Mouse (Mus musculus) lung, adult 2 months (tissue): Measurements from ENCODE around the gene Rae1. TPM values are rescaled to one million over a fixed set of nuclear protein-coding genes. Genes with fewer than 3 reads are reported as not detected.

Source experiments
- DNase-seq: peaks from one replicate; pipeline ENCODE4 v3.0.0; 2022
- H3K4me1 ChIP-seq: fragments of 200-500 bp; 2 replicates; pipeline ENCODE4 v1.6.1; 2011; ENCODE audit warnings: low read length; ENCODE audit not compliant: control insufficient read depth, insufficient read depth
- H3K4me3 ChIP-seq: fragments of 200-500 bp; replicated peaks from 2 replicates; pipeline ENCODE3; 2011; ENCODE audit warnings: low read depth, mild to moderate bottlenecking, control low read depth, low read length; ENCODE audit errors: extremely low read depth
- CTCF ChIP-seq: fragments of 200-500 bp; IDR thresholded peaks from 2 replicates; pipeline ENCODE4 v1.5.1; 2011; ENCODE audit warnings: mild to moderate bottlenecking, low read length, control low read depth; ENCODE audit not compliant: insufficient read depth
- POLR2A ChIP-seq: fragments of 200-500 bp; IDR thresholded peaks from 2 replicates; pipeline ENCODE4 v1.6.1; 2011; ENCODE audit warnings: low read depth, mild to moderate bottlenecking, control low read depth, low read length, borderline replicate concordance; ENCODE audit errors: extremely low read depth
- WGBS: fragments of 180-500 bp; shearing (Covaris S2); methylation state at CpG from one replicate; pipeline ENCODE4 v1.1.7; 2018; 5-methylcytosine and 5-hydroxymethylcytosine counted together
- polyA plus RNA-seq: library from polyadenylated mRNA; depleted of rRNA; stranded (reverse); fragments of >200 nt; gene quantifications from 2 replicates; pipeline ENCODE4 v1.2.3, GENCODE M21; 2012

The Rae1 gene
- polyA plus RNA-seq, 1 experiment, result 40.2 TPM

GRCm38 (mm10) chr2:172966480-172966879 is 33.4 kb upstream of the Rae1 start:
- no peak for TF ChIP-seq POLR2A
- TF ChIP-seq CTCF, result no peak
- H3K4me3 ChIP-seq, result no peak overlapping the region
- no peaks in the 10 kb centered on the region for H3K4me1 ChIP-seq
- 72% methylated on average over 5 of the region's 5 CpGs for WGBS
- DNase-seq, result no peak

DNA sequence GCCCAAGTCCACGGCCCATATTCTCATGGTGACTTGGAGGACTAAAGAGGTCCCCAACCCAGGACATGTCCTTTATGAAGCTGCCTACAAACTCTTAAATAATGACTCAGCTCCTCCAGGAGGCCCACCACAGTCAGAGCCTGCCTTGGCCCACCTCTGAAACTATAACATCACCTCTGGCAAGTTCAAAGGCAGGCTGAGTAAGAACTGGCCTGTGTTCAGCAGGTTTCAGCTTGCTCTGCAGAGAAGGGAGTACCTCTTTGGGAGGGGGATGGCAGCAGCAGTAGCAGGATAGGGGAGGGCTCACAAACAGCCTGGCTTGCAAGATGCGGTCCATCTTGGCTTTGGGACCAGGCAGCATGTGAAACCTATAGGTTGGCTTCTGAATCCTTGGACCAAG is 28.1 kb upstream of the Rae1 start:
- Histone ChIP-seq H3K4me1 (no peaks in the 10 kb centered on the region), H3K4me3 (no peak overlapping the region)
- DNase-seq, result no peak
- WGBS, result 89% methylated on average over 2 of the region's 2 CpGs
- TF ChIP-seq POLR2A (no peak), CTCF (no peak)

DNA sequence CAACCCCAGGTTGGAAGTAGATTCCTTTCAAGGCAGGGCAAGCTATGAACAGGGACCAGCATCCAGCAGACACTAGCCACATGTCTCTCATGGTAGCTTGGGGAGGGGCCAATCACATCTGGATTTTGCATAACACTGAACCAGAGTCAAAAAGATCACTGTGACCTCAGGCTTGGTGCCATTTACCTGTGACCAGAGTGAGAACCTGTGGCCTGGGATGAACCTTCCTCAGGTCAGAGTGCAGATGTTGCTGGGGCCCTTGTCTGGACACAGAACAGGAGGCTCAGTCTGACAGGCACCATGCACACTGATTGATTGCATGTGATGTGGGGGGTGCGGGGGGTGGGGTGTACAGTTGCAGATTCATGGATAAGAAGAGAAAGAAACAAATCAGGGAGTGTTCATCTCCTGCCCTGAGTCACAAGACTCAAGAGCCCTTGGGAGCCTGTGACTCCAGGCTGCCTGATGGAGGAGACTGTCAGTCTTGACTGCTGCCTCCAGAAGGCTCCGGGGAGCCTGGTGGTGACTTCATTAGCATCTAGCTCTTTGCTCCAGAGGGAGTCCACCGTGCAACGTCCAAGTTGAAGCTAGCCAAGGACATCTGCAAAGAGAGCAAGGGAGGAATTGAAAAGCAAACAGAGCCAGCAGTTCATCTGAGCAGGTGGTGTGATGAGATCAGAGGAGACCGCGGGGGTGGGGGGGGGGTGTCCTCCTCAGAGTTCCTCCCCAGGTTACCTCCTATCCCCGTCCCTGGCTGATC is 25.9 kb upstream of the Rae1 start:
- Histone ChIP-seq H3K4me1 (no peaks in the 10 kb centered on the region), H3K4me3 (no peak overlapping the region)
- DNase-seq, result no peak
- TF ChIP-seq CTCF, result no peak
- TF ChIP-seq POLR2A, result no peak
- 28% methylated on average over 7 of the region's 7 CpGs for WGBS

GRCm38 (mm10) chr2:172974701-172975100 is 25.2 kb upstream of the Rae1 start:
- WGBS, result 47% methylated on average over 7 of the region's 7 CpGs
- no peak for DNase-seq
- TF ChIP-seq POLR2A (no peak), CTCF (no peak)
- H3K4me3 ChIP-seq, result no peak overlapping the region
- no peaks in the 10 kb centered on the region for H3K4me1 ChIP-seq

DNA sequence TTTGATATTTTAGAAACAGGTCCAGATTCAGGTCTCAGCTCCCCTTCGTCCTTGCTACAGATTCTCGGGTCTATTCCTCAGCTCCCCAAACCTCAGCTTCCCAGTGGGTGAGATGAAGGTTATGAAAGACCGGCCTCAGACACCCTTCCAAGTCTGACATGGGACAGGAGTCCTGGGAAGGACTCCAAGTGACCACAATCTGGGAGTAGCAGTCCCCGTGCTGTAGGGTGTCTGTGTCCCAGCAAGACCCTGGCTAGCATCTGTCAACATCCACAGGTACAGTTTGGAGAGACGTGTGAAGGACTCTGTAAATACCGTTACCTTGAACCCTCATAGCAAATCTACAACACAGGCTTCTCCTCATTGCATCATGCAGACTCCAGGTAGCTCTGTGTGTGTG is 24.8 kb upstream of the Rae1 start:
- Histone ChIP-seq H3K4me3 (no peak overlapping the region), H3K4me1 (no peaks in the 10 kb centered on the region)
- WGBS, result 80% methylated on average over 6 of the region's 6 CpGs
- TF ChIP-seq POLR2A, result no peak
- no peak for TF ChIP-seq CTCF
- no peak for DNase-seq

- DNase-seq, result no peak
- Histone ChIP-seq H3K4me3 (no peak overlapping the region), H3K4me1 (no peaks in the 10 kb centered on the region)
- TF ChIP-seq CTCF, result no peak
- no peak for TF ChIP-seq POLR2A
- WGBS, result 18% methylated on average over 7 of the region's 7 CpGs
These were observed 23.2 kb upstream of the Rae1 start for GRCm38 (mm10) chr2:172976661-172977238.

DNA sequence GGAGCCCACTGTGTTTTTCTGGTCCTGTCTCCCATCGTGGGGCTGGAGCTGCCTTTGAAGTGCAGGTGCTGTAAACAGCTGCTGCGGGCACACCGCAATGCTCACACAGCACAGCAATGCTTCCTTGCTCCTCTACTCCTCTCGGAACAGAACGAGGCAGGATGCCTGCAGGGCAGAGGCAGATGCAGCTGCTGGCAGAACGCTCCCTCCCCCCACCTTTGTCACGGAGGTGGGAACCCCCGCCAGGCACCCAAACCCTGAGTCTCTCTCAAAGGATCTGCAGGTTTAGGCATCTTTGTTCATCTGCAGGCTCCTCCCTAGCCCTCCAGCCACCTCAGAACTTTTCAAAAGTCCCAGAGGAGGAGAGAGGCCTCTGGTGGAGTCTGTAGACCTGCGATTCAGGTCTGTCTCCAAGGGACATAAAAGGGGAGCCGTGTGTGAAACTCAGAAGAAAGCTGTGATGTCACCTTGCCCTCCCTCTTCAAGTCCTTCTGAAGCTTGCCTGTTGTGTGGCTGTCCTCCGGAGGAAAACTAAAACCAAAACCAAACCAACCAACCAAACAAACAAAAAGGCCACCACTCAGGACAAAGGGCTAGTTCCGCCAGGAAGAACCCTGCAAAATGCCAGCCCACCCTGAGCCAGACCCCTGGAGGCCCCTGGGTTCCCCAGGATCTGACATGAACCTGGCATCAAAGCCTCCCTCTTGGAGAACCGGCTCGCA is 22.3 kb upstream of the Rae1 start, which contains the start of gene Spo11:
TSS of gene Spo11 (plus strand) at position 292 of the 722 bp plus-strand sequence.
- no peak for DNase-seq
- peak within 1 kb of the TSS; percentile 29 for H3K4me3 ChIP-seq
- WGBS, result 29% methylated on average over 14 of the region's 14 CpGs
- TF ChIP-seq CTCF, result no peak
- no peak for TF ChIP-seq POLR2A
- no peaks in the 10 kb centered on the region for H3K4me1 ChIP-seq

DNA sequence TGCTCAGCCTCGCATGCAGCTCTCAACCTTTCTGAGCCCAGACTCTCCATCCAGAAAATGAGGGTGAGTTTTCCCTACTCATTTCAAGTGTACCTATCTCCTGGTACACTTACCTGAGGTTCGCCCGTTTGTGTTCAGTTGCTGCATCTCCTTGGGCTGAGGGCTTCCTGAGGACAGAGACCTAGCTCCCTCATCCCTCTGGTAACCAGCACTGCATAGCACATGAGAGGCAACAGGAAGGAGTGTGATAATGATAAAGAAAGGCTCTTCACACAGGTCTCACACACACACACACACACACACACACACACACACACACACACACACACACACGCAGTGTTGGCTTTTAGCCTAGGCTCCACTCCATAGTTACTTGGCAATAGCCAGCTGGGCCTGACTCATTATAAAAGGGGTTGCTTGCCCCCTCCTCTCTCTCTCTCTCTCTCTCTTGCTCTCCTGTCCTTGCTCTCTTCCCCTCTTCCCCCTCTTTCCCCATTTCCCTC is 21.7 kb upstream of the Rae1 start:
- no peak for TF ChIP-seq POLR2A
- no peak for TF ChIP-seq CTCF
- Histone ChIP-seq H3K4me3 (no peak overlapping the region), H3K4me1 (no peaks in the 10 kb centered on the region)
- no peak for DNase-seq
- 52% methylated on average over 4 of the region's 4 CpGs for WGBS

- TF ChIP-seq POLR2A, result no peak
- TF ChIP-seq CTCF, result no peak
- no peaks in the 10 kb centered on the region for H3K4me1 ChIP-seq
- WGBS, result 93% methylated on average over 43 of the region's 43 CpGs
- H3K4me3 ChIP-seq, result no peak overlapping the region
- no peak for DNase-seq
These were observed 20.1 kb upstream of the Rae1 start for GRCm38 (mm10) chr2:172979666-172980345.
